Mouse (Mus musculus): Measurements from ENCODE around the gene Rem2. TPM values are rescaled to one million over a fixed set of nuclear protein-coding genes. Genes with fewer than 3 reads are reported as not detected.
A peak's percentile ranks its signal among the peaks of the same experiment; 100 is the strongest.

Gene Rem2
- total and polyA plus RNA-seq, 3 experiments: 4.8 to 38.8 TPM; not detected in 1

GRCm38 (mm10) chr14:54430406-54431145, 45.3 kb upstream of the Rem2 start (continued):
- TF ChIP-seq POLR2A (IDR thresholded peaks at IDR 0.05; ENCODE audit: control insufficient read depth in 1 of 2, insufficient read depth in 1 of 2, low read depth in 1 of 2, low read length in 2 of 2, poor library complexity in 1 of 2) (0 out of 4 replicates have a peak, but pooled peaks of 1 of the 2 experiments have one; percentile 27), RCOR1 (IDR thresholded peaks at IDR 0.05; ENCODE audit: low read depth, low read length) (peak; percentile 46; the same call in 1 of the 2 replicates), E2F4 (IDR thresholded peaks at IDR 0.05; ENCODE audit: borderline replicate concordance, low read depth, low read length) (no peak; the same call in 1 of the 2 replicates), GABPA (IDR thresholded peaks at IDR 0.05; ENCODE audit: low read depth, low read length) (no peak), TCF12 (IDR thresholded peaks at IDR 0.05; ENCODE audit: low read depth, low read length) (0 out of 2 replicates have a peak, but pooled peaks have one; percentile 25), GATA1 (IDR thresholded peaks at IDR 0.05; ENCODE audit: low read depth, low read length) (peak; percentile 66), MYC (IDR thresholded peaks at IDR 0.05; ENCODE audit: low read depth, low read length) (no peak; the same call in 1 of the 2 replicates), CTCF (IDR thresholded peaks at IDR 0.05 in 2 of 3, conservative IDR thresholded peaks at IDR 0.05 in 1 of 3; ENCODE audit: control insufficient read depth in 1 of 3, insufficient read depth in 1 of 3, low read depth in 2 of 3, low read length in 3 of 3, poor library complexity in 1 of 3, severe bottlenecking in 1 of 3) (no peak), KAT2A (conservative IDR thresholded peaks at IDR 0.05; ENCODE audit: low read depth, low read length) (no peak), UBTF (IDR thresholded peaks at IDR 0.05; ENCODE audit: borderline replicate concordance, insufficient read depth, low read depth, low read length) (no peak), ZC3H11A (IDR thresholded peaks at IDR 0.05; ENCODE audit: low read depth, low read length) (no peak), SIN3A (IDR thresholded peaks at IDR 0.05; ENCODE audit: low read length) (peak; percentile 15), RAD21 (IDR thresholded peaks at IDR 0.05; ENCODE audit: low read depth, low read length) (no peak), JUND (IDR thresholded peaks at IDR 0.05; ENCODE audit: low read depth, low read length) (no peak), CHD1 (IDR thresholded peaks at IDR 0.05; ENCODE audit: low read depth, low read length) (no peak)

- Histone ChIP-seq H3K79me2 (ENCODE audit: control insufficient read depth, insufficient read depth, low read length, poor library complexity) (peaks cover 36% of the 10 kb centered on the region), H3K27me3 (ENCODE audit: control insufficient read depth in 1 of 2, insufficient read depth in 2 of 2, low read length in 2 of 2) (no peaks in the 10 kb centered on the region), H3K27ac (ENCODE audit: control insufficient read depth, low read depth, low read length) (peak within 1 kb of the TSS; percentile 81), H3K4me1 (ENCODE audit: control insufficient read depth in 1 of 2, insufficient read depth in 2 of 2, low read length in 2 of 2) (peaks cover 0 to 22% of the 10 kb centered on the region in 2 experiments; a peak in 2 of 4 replicates), H3K36me3 (ENCODE audit: control insufficient read depth in 1 of 2, insufficient read depth in 2 of 2, low read length in 2 of 2) (peaks cover 0 to 24% of the 10 kb centered on the region in 2 experiments; a peak in 2 of 4 replicates), H3K9ac (ENCODE audit: control insufficient read depth, low read depth, low read length, poor library complexity, severe bottlenecking) (peak within 1 kb of the TSS; percentile 86), H3K4me3 (ENCODE audit: control insufficient read depth in 1 of 2, insufficient read depth in 1 of 2, low read depth in 2 of 2, low read length in 2 of 2) (peak within 1 kb of the TSS; percentile 71 to 80), H3K9me3 (replicated peaks; ENCODE audit: insufficient read depth, low read length) (no peaks in the 10 kb centered on the region)
- peak; percentile 83 for DNase-seq (ENCODE audit: low read depth, low spot score)
- TF ChIP-seq POLR2A (IDR thresholded peaks at IDR 0.05; ENCODE audit: control insufficient read depth in 1 of 2, insufficient read depth in 1 of 2, low read depth in 1 of 2, low read length in 2 of 2, poor library complexity in 1 of 2) (peak in 1 of 2 experiments; percentile 59; a peak in 2 of 4 replicates), ELF1 (IDR thresholded peaks at IDR 0.05; ENCODE audit: low read depth, low read length) (no peak), CHD1 (IDR thresholded peaks at IDR 0.05; ENCODE audit: low read depth, low read length) (0 out of 2 replicates have a peak, but pooled peaks have one; percentile 45), TBP (IDR thresholded peaks at IDR 0.05; ENCODE audit: low read depth, low read length) (peak; percentile 56; the same call in 1 of the 2 replicates), ZC3H11A (IDR thresholded peaks at IDR 0.05; ENCODE audit: low read depth, low read length) (peak; percentile 22; the same call in 1 of the 2 replicates), POLR2AphosphoS2 (IDR thresholded peaks at IDR 0.05; ENCODE audit: low read length) (peak; percentile 56; the same call in 1 of the 2 replicates), GATA1 (IDR thresholded peaks at IDR 0.05; ENCODE audit: low read depth, low read length) (no peak), MAZ (IDR thresholded peaks at IDR 0.05; ENCODE audit: low read depth, low read length) (peak; percentile 56; the same call in 1 of the 2 replicates), SMC3 (IDR thresholded peaks at IDR 0.05; ENCODE audit: low read depth, low read length) (peak; percentile 28), NELFE (IDR thresholded peaks at IDR 0.05; ENCODE audit: low read depth, low read length) (peak; percentile 56; the same call in 1 of the 2 replicates), TCF12 (IDR thresholded peaks at IDR 0.05; ENCODE audit: low read depth, low read length) (0 out of 2 replicates have a peak, but pooled peaks have one; percentile 34), RAD21 (IDR thresholded peaks at IDR 0.05; ENCODE audit: low read depth, low read length) (peak; percentile 47), MYC (IDR thresholded peaks at IDR 0.05; ENCODE audit: low read depth, low read length) (no peak), BHLHE40 (IDR thresholded peaks at IDR 0.05; ENCODE audit: borderline replicate concordance, low read depth, low read length) (no peak), ZNF384 (IDR thresholded peaks at IDR 0.05; ENCODE audit: low read depth, low read length) (peak; percentile 80), CTCF (IDR thresholded peaks at IDR 0.05 in 2 of 3, conservative IDR thresholded peaks at IDR 0.05 in 1 of 3; ENCODE audit: control insufficient read depth in 1 of 3, insufficient read depth in 1 of 3, low read depth in 2 of 3, low read length in 3 of 3, poor library complexity in 1 of 3, severe bottlenecking in 1 of 3) (peak in 2 of 3 experiments; percentile 32 to 36; a peak in 4 of 6 replicates)
Observed at GRCm38 (mm10) chr14:54431334-54432077, 44.4 kb upstream of the Rem2 start, which contains the start of gene Mmp14. TSS of gene Mmp14 (plus strand) at chr14:54431612.

All from MEL (cell line).